Mouse (Mus musculus) intestine, postnatal 0 days (tissue): ENCODE measurements at regions not wholly inside any gene's neighbourhood (a gene's known extent, or its start where the extent isn't known, plus 50 kb on each side); places are given as distances from the start of the nearest gene placed in this dataset.
A peak's percentile ranks its signal among the peaks of the same experiment; 100 is the strongest.

Experiments used
- ATAC-seq: fragments of 200-750 bp; cut with Nextera tagmentation; 2 replicates; pipeline ENCODE4 v1.8.0; 2017; ENCODE audit warnings: mild to moderate bottlenecking, moderate TSS enrichment, moderate library complexity
- H3K27ac ChIP-seq: fragments of 300-500 bp; sonication (generic); 2 replicates; pipeline ENCODE4 v1.5.1; 2014; ENCODE audit warnings: mild to moderate bottlenecking, low read depth, low read length, moderate library complexity
- H3K27me3 ChIP-seq: fragments of 300-500 bp; sonication (generic); replicated peaks from 2 replicates; pipeline ENCODE4 v1.6.1; 2014; ENCODE audit warnings: low read length, mixed read lengths; ENCODE audit not compliant: control insufficient read depth, insufficient read depth
- H3K36me3 ChIP-seq: fragments of 300-500 bp; sonication (generic); 2 replicates; pipeline ENCODE4 v1.6.1; 2014; ENCODE audit warnings: mild to moderate bottlenecking, moderate library complexity; ENCODE audit not compliant: control insufficient read depth, insufficient read depth
- H3K4me1 ChIP-seq: fragments of 300-500 bp; sonication (generic); replicated peaks from 2 replicates; pipeline ENCODE4 v1.6.1; 2014; ENCODE audit warnings: antibody characterized with exemption, low read length, mixed read lengths; ENCODE audit not compliant: control insufficient read depth, insufficient read depth
- H3K4me2 ChIP-seq: fragments of 300-500 bp; sonication (generic); replicated peaks from 2 replicates; pipeline ENCODE4 v1.6.1; 2014; ENCODE audit warnings: low read depth, mild to moderate bottlenecking, moderate library complexity
- H3K4me3 ChIP-seq: fragments of 300-500 bp; sonication (generic); 2 replicates; pipeline ENCODE4 v1.5.1; 2014; ENCODE audit warnings: low read depth, low read length
- H3K9ac ChIP-seq: fragments of 300-500 bp; sonication (generic); 2 replicates; pipeline ENCODE4 v1.6.1; 2014; ENCODE audit warnings: mild to moderate bottlenecking, low read depth, low read length
- H3K9me3 ChIP-seq: fragments of 300-500 bp; sonication (generic); 2 replicates; pipeline ENCODE4 v1.6.1; 2016; ENCODE audit warnings: mixed run types; ENCODE audit not compliant: control insufficient read depth
- CTCF ChIP-seq: sonication (generic); IDR thresholded peaks from 2 replicates; pipeline ENCODE4 v1.5.1; 2016; ENCODE audit warnings: low read depth, mild to moderate bottlenecking, control low read depth, antibody characterized with exemption, moderate library complexity
- WGBS: fragments of 180-500 bp; shearing (Covaris S2); extraction: QIAGEN DNeasy Blood & Tissue Kit; methylation state at CpG from one replicate; pipeline ENCODE4 v1.1.7; 2014; 5-methylcytosine and 5-hydroxymethylcytosine counted together

DNA sequence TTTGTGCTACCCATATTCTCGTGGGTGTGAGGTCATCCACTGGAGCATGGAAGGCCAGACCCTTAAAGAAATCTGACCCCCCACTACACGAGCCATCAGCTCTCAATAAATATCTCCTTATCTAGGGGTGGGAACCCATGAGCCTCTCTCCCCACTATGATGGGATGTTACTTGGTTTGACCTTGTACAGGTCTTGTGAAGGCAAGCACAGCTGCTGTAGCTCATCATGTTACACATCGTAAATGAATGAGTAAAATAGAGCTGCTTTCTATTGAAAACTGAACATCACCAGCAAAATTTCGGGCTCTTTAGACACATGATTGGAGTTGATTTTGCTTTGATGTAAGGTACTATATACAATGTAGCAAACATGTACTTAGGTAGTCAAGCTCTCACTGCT is 414.8 kb upstream of the Frg1 start:
- H3K27ac ChIP-seq: no peak overlapping the region
- H3K27me3 ChIP-seq: no peaks in the 10 kb centered on the region
- no peak for ATAC-seq
- no peaks in the 10 kb centered on the region for H3K4me1 ChIP-seq
- H3K4me3 ChIP-seq: no peak overlapping the region
- no peak overlapping the region for H3K4me2 ChIP-seq
- WGBS: 72% methylated on average over 4 of the region's 4 CpGs
- H3K36me3 ChIP-seq: no peaks in the 10 kb centered on the region
- H3K9ac ChIP-seq: no peak overlapping the region
- no peaks in the 10 kb centered on the region for H3K9me3 ChIP-seq
- TF ChIP-seq CTCF: no peak

DNA sequence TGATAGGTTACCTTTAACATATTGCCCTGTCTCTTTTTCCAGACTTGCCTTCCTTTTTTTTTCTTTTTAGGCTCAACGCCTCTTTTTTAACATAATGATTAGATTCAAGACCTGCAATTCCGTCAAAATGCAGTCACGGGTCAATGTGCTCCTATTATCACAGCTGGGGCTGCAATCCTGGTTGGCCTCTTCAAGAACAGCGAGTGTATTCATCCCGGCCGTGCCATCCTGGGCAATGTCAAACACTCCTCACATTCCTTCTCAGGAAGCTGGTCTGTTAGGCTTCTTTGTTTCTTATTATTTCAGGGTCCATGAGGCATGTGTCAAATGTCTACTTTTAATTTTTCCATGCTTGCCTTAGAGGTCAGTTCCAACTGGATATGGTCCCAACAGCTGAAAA is 413.5 kb upstream of the Frg1 start:
- Histone ChIP-seq H3K9ac (no peak overlapping the region), H3K27ac (no peak overlapping the region), H3K9me3 (no peaks in the 10 kb centered on the region), H3K4me1 (no peaks in the 10 kb centered on the region), H3K4me3 (no peak overlapping the region), H3K27me3 (no peaks in the 10 kb centered on the region), H3K4me2 (no peak overlapping the region), H3K36me3 (no peaks in the 10 kb centered on the region)
- TF ChIP-seq CTCF: no peak
- 74% methylated on average over 6 of the region's 6 CpGs for WGBS
- no peak for ATAC-seq

GRCm38 (mm10) chr8:41824928-41825327 is 408.1 kb upstream of the Frg1 start:
- H3K9me3 ChIP-seq: no peaks in the 10 kb centered on the region
- WGBS: 27% methylated on average over 7 of the region's 7 CpGs

DNA sequence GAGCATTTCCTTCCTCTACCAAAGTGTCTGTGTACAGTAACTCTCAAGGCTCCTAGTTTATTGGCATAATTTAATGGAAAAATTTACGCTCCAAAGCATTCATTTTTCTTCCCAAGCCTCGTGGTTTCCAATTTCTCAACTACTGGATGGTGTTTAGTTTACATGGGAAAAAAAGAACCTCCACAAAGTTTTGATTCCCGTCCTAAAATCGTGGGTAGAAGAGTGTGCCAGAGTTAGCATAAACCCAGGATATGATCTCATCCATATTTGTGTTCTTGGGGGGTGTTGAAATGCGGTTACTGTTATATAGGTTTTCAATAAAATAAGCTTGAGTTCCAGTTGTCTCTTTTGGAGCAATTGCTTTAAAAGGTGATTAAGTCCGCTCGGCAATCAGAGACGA is 406.2 kb upstream of the Frg1 start:
- H3K9me3 ChIP-seq: no peaks in the 10 kb centered on the region
- ATAC-seq: no peak
- H3K27ac ChIP-seq: no peak overlapping the region
- H3K27me3 ChIP-seq: no peaks in the 10 kb centered on the region
- no peak overlapping the region for H3K9ac ChIP-seq
- no peak for TF ChIP-seq CTCF
- H3K36me3 ChIP-seq: no peaks in the 10 kb centered on the region
- H3K4me2 ChIP-seq: no peak overlapping the region
- no peaks in the 10 kb centered on the region for H3K4me1 ChIP-seq
- 68% methylated on average over 8 of the region's 8 CpGs for WGBS
- H3K4me3 ChIP-seq: no peak overlapping the region

More at GRCm38 (mm10) chr8:41824928-41825327, 408.1 kb upstream of the Frg1 start:
- no peaks in the 10 kb centered on the region for H3K36me3 ChIP-seq
- ATAC-seq: no peak
- no peak overlapping the region for H3K4me3 ChIP-seq
- H3K27me3 ChIP-seq: no peaks in the 10 kb centered on the region
- no peak overlapping the region for H3K9ac ChIP-seq
- H3K4me2 ChIP-seq: no peak overlapping the region
- no peak overlapping the region for H3K27ac ChIP-seq
- TF ChIP-seq CTCF: peak; percentile 77
- H3K4me1 ChIP-seq: no peaks in the 10 kb centered on the region

GRCm38 (mm10) chr8:41821676-41822075 is 404.8 kb upstream of the Frg1 start:
- Histone ChIP-seq H3K36me3 (no peaks in the 10 kb centered on the region), H3K4me3 (no peak overlapping the region), H3K27ac (no peak overlapping the region), H3K4me1 (no peaks in the 10 kb centered on the region), H3K9ac (no peak overlapping the region), H3K27me3 (no peaks in the 10 kb centered on the region), H3K9me3 (no peaks in the 10 kb centered on the region), H3K4me2 (no peak overlapping the region)
- 92% methylated on average over 5 of the region's 5 CpGs for WGBS
- no peak for ATAC-seq
- no peak for TF ChIP-seq CTCF

- Histone ChIP-seq H3K4me2 (no peak overlapping the region), H3K9ac (no peak overlapping the region), H3K9me3 (no peaks in the 10 kb centered on the region), H3K4me1 (no peaks in the 10 kb centered on the region), H3K27me3 (no peaks in the 10 kb centered on the region), H3K36me3 (no peaks in the 10 kb centered on the region), H3K27ac (no peak overlapping the region), H3K4me3 (no peak overlapping the region)
- no peak for TF ChIP-seq CTCF
- peak; percentile 65; the same call in 1 of the 2 replicates for ATAC-seq
- 57% methylated on average over 4 of the region's 4 CpGs for whole genome bisulfite sequencing
Observed at GRCm38 (mm10) chr8:41820605-41821395, 403.9 kb upstream of the Frg1 start.
